Mouse (Mus musculus) kidney, adult 11 months (tissue): ENCODE results near the gene Vmn1r121.
"Not testable (repeated sequence)": the region's sequence is repeated elsewhere in the genome, so short reads cannot be mapped to it uniquely, and the experiment has no call there.

Experiments
- DNase-seq: peaks from one replicate; pipeline ENCODE4 v3.0.0; 2022

Gene Vmn1r121

DNA sequence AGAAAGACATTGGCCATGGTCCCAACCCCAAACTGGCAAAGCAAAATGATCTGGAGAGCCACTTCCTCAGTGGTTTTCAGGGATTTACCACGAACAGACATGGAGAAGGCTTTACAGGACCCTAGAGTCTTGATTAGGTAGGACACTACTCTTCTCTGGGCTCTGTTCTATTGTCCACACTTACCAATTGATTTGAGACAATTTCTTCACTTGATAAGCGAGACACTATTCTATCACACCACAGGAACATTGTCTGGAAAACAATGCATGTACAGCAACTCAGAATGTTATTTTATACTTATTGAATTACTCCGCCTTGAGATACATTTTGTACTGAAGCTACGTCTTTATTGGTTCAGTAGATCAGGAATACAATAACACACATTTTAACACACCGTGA, at the start of gene Vmn1r121:
Vmn1r121 (minus strand) TSS at position 101 of the 400 bp plus-strand sequence.
- not testable (repeated sequence) for DNase-seq

DNA sequence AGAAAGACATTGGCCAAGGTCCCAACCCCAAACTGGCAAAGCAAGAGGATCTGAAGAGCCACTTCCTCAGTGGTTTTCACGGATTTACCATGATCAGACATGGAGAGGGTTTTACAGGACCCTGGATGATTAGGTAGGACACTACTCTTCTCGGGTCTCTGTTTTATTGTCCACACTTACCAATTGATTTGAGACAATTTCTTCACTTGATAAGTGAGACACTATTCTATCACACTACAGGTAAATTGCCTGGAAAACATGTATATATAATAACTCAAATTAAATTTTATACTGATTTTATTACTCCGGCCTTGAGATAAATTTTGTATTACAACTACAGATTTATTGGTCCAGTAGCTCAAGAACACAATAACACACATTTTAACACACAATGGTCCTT, 35.7 kb upstream of the Vmn1r121 start, which contains the start of gene Vmn1r122:
Vmn1r122 (minus strand) TSS at position 101 of the 400 bp plus-strand sequence.
- not testable (repeated sequence) for DNase-seq

DNA sequence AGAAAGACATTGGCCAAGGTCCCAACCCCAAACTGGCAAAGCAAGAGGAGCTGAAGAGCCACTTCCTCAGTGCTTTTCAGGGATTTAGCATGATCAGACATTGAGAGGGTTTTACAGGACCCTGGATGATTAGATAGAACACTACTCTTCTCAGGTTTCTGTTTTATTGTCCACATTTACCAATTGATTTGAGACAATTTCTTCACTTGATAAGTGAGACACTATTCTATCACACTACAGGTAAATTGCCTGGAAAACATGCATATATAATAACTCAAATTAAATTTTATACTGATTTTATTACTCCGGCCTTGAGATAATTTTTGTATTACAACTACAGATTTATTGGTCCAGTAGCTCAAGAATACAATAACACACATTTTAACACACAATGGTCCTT, 44.6 kb downstream of the Vmn1r121 start, which contains the start of gene Vmn1r120:
Vmn1r120 (minus strand) TSS at position 101 of the 400 bp plus-strand sequence.
- not testable (repeated sequence) for DNase-seq
